Mouse (Mus musculus) hindbrain, embryonic 12.5 days (tissue): ENCODE measurements around the gene Arcn1. TPM values are rescaled to one million over a fixed set of nuclear protein-coding genes. Genes with fewer than 3 reads are reported as not detected.

Experiments
- ATAC-seq: fragments of 200-750 bp; cut with Nextera tagmentation; 2 replicates; pipeline ENCODE4 v1.8.0; 2017; ENCODE audit warnings: moderate TSS enrichment; ENCODE audit not compliant: low FRiP score
- H3K27ac ChIP-seq: fragments of 300-500 bp; sonication (generic); 2 replicates; pipeline ENCODE4 v1.5.1; 2016; ENCODE audit warnings: mild to moderate bottlenecking
- H3K27me3 ChIP-seq: fragments of 300-500 bp; sonication (generic); 2 replicates; pipeline ENCODE4 v1.6.1; 2016; ENCODE audit warnings: mild to moderate bottlenecking
- H3K36me3 ChIP-seq: fragments of 300-500 bp; sonication (generic); 2 replicates; pipeline ENCODE4 v1.6.1; 2016; ENCODE audit warnings: mild to moderate bottlenecking
- H3K4me1 ChIP-seq: fragments of 300-500 bp; sonication (generic); 2 replicates; pipeline ENCODE4 v1.6.1; 2016
- H3K4me2 ChIP-seq: fragments of 300-500 bp; sonication (generic); replicated peaks from 2 replicates; pipeline ENCODE4 v1.6.1; 2016; ENCODE audit warnings: mild to moderate bottlenecking
- H3K4me3 ChIP-seq: fragments of 300-500 bp; sonication (generic); 2 replicates; pipeline ENCODE4 v1.5.1; 2016; ENCODE audit warnings: mild to moderate bottlenecking
- H3K9ac ChIP-seq: fragments of 300-500 bp; sonication (generic); 2 replicates; pipeline ENCODE4 v1.6.1; 2016; ENCODE audit warnings: mild to moderate bottlenecking, moderate library complexity
- H3K9me3 ChIP-seq: fragments of 300-500 bp; sonication (generic); replicated peaks from 2 replicates; pipeline ENCODE4 v1.6.1; 2016; ENCODE audit warnings: mild to moderate bottlenecking
- WGBS: fragments of 180-500 bp; shearing (Covaris S2); methylation state at CpG from one replicate; pipeline ENCODE4 v1.1.7; 2016; 5-methylcytosine and 5-hydroxymethylcytosine counted together
- polyA plus RNA-seq: library from polyadenylated mRNA; unstranded; fragments of >200 nt; fragmentation: Nextera tagmentation; extraction: Ambion mirVana; gene quantifications from 2 replicates; pipeline ENCODE4 v1.2.1, GENCODE M21; 2016

Arcn1 gene
- polyA plus RNA-seq, 1 experiment from 2014 or later: 179 TPM

DNA sequence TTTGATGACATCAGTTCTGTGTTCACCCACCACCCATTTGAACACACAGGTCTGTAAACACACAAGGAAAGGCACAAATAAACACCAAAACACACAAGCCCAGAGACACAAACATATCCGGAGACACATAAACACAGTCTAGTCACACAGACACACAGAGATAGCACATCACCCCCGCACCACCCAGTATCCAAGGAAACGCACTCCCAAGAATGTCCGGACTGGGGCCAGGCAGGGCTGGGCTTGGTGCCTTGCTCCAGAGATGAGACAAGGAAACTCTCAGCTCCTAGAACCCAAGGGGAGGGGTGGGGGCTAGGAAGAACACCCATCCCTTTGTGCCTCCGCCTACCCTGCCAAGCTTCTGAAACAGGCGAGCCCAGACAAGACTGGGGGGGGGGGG is 43.4 kb downstream of the Arcn1 start:
- Histone ChIP-seq H3K36me3 (no peaks in the 10 kb centered on the region), H3K4me3 (no peak overlapping the region), H3K27me3 (no peaks in the 10 kb centered on the region), H3K9ac (no peak overlapping the region), H3K4me2 (no peak overlapping the region; the same call in 1 of the 2 replicates), H3K9me3 (no peaks in the 10 kb centered on the region), H3K27ac (peak overlapping the region; percentile 86), H3K4me1 (peaks cover 72% of the 10 kb centered on the region)
- peak; percentile 6; the same call in 1 of the 2 replicates for ATAC-seq
- WGBS: 46% methylated on average over 6 of the region's 6 CpGs

- H3K9ac ChIP-seq: no peak overlapping the region
- H3K4me2 ChIP-seq: no peak overlapping the region
- H3K27me3 ChIP-seq: no peaks in the 10 kb centered on the region
- peaks cover 74% of the 10 kb centered on the region for H3K4me1 ChIP-seq
- peak overlapping the region; percentile 86 for H3K27ac ChIP-seq
- ATAC-seq: no peak
- WGBS: 64% methylated on average over 11 of the region's 11 CpGs
- no peaks in the 10 kb centered on the region for H3K9me3 ChIP-seq
- H3K4me3 ChIP-seq: no peak overlapping the region
- H3K36me3 ChIP-seq: no peaks in the 10 kb centered on the region
These were observed 44.1 kb downstream of the Arcn1 start for GRCm38 (mm10) chr9:44723521-44724041.

DNA sequence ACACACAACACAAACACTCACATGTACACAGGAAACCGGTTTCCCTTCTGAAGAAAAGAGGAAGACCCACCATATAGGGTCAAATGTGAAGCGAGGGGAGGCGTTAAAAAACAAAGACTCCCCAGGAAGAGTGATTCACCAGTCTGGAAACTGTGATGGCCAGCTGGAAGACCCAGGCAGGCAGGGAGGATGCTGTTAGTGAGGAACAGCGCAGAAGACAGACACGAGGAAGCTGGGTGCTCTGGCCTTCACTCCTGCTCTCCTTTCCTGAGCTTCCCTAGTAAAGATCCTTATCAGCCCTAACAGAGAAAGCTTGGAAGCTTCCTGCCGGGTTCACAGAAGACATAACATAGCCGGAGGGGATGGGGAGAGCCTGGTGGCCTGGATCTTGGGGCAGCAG is 44.6 kb downstream of the Arcn1 start:
- 39% methylated on average over 7 of the region's 7 CpGs for WGBS
- H3K27ac ChIP-seq: peak overlapping the region; percentile 86

GRCm38 (mm10) chr9:44722575-44722974 is 45.1 kb downstream of the Arcn1 start:
- ATAC-seq: 0 out of 2 replicates have a peak, but pooled peaks have one; percentile 15
- H3K27me3 ChIP-seq: no peaks in the 10 kb centered on the region
- H3K9ac ChIP-seq: no peak overlapping the region; the same call in 1 of the 2 replicates
- peak overlapping the region; percentile 86 for H3K27ac ChIP-seq
- H3K9me3 ChIP-seq: no peaks in the 10 kb centered on the region
- 55% methylated on average over 7 of the region's 7 CpGs for WGBS
- no peak overlapping the region for H3K4me3 ChIP-seq
- peaks cover 7% of the 10 kb centered on the region for H3K36me3 ChIP-seq
- peaks cover 76% of the 10 kb centered on the region for H3K4me1 ChIP-seq
- H3K4me2 ChIP-seq: no peak overlapping the region

More for the DNA sequence above, 44.6 kb downstream of the Arcn1 start:
- Histone ChIP-seq H3K4me1 (peaks cover 74% of the 10 kb centered on the region), H3K4me2 (no peak overlapping the region), H3K9ac (no peak overlapping the region; the same call in 1 of the 2 replicates), H3K4me3 (no peak overlapping the region), H3K9me3 (no peaks in the 10 kb centered on the region), H3K27me3 (no peaks in the 10 kb centered on the region), H3K36me3 (peaks cover 3% of the 10 kb centered on the region; the same call in 1 of the 2 replicates)
- ATAC-seq: no peak

- Histone ChIP-seq H3K27me3 (no peaks in the 10 kb centered on the region), H3K4me2 (peak overlapping the region; percentile 90), H3K9ac (no peak overlapping the region), H3K9me3 (no peaks in the 10 kb centered on the region), H3K36me3 (peaks cover 11% of the 10 kb centered on the region), H3K4me1 (peaks cover 71% of the 10 kb centered on the region), H3K4me3 (no peak overlapping the region), H3K27ac (peak overlapping the region; percentile 88)
- ATAC-seq: peak; percentile 4
- 79% methylated on average over 3 of the region's 3 CpGs for WGBS
These were observed 45.8 kb downstream of the Arcn1 start for GRCm38 (mm10) chr9:44721877-44722186.

- peaks cover 16% of the 10 kb centered on the region for H3K36me3 ChIP-seq
- H3K4me1 ChIP-seq: peaks cover 66% of the 10 kb centered on the region
- peak overlapping the region; percentile 90 for H3K4me2 ChIP-seq
- peak overlapping the region; percentile 88 for H3K27ac ChIP-seq
- no peaks in the 10 kb centered on the region for H3K27me3 ChIP-seq
- peak; percentile 82 for ATAC-seq
- H3K9me3 ChIP-seq: no peaks in the 10 kb centered on the region
- H3K4me3 ChIP-seq: peak overlapping the region; percentile 79
- peak overlapping the region; percentile 95 for H3K9ac ChIP-seq
- WGBS: 1% methylated on average over 38 of the region's 40 CpGs
These were observed 46.3 kb downstream of the Arcn1 start for GRCm38 (mm10) chr9:44721154-44721876.

- 20% methylated on average over 9 of the region's 9 CpGs for WGBS
- ATAC-seq: peak; percentile 24
- Histone ChIP-seq H3K4me3 (peak overlapping the region; percentile 79), H3K9ac (peak overlapping the region; percentile 95), H3K4me2 (peak overlapping the region; percentile 90), H3K27me3 (no peaks in the 10 kb centered on the region), H3K36me3 (peaks cover 24% of the 10 kb centered on the region), H3K27ac (peak overlapping the region; percentile 88), H3K9me3 (no peaks in the 10 kb centered on the region), H3K4me1 (peaks cover 59% of the 10 kb centered on the region)
These were observed 47.1 kb downstream of the Arcn1 start for GRCm38 (mm10) chr9:44720358-44721153.

GRCm38 (mm10) chr9:44719632-44720357 is 47.9 kb downstream of the Arcn1 start:
- 68% methylated on average over 8 of the region's 8 CpGs for whole genome bisulfite sequencing
- Histone ChIP-seq H3K27ac (no peak overlapping the region), H3K4me1 (peaks cover 51% of the 10 kb centered on the region), H3K9ac (peak overlapping the region; percentile 95), H3K36me3 (peaks cover 31% of the 10 kb centered on the region), H3K4me3 (peak overlapping the region; percentile 79), H3K9me3 (no peaks in the 10 kb centered on the region), H3K27me3 (no peaks in the 10 kb centered on the region), H3K4me2 (peak overlapping the region; percentile 90)
- ATAC-seq: no peak

GRCm38 (mm10) chr9:44718937-44719631 is 48.6 kb downstream of the Arcn1 start:
- WGBS: 94% methylated on average over 12 of the region's 12 CpGs
- H3K4me1 ChIP-seq: peaks cover 44% of the 10 kb centered on the region

DNA sequence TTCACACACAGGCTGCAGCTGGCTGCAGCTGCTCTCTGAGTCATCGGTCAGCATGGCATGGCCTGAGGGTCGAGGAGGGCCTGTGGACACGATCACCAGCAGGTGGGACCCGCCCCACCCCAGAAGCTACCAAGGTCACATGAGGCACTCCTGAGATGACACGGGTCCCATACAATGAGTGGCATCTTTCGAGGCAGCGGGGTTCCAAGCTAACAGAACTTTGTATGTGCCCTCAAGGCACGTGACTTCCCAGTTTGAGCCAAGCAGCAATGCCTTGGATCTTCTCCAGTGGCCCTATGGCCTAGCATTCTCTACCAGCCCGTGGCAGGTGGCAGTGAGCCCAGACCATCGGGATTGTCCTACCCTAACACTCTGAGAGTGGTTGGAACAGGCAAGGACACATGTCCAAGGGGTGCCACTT is 49.8 kb downstream of the Arcn1 start:
- Histone ChIP-seq H3K4me2 (no peak overlapping the region), H3K4me3 (no peak overlapping the region), H3K4me1 (peaks cover 35% of the 10 kb centered on the region), H3K27me3 (no peaks in the 10 kb centered on the region), H3K36me3 (peaks cover 51% of the 10 kb centered on the region), H3K9ac (no peak overlapping the region; the same call in 1 of the 2 replicates), H3K27ac (no peak overlapping the region), H3K9me3 (no peaks in the 10 kb centered on the region)
- WGBS: 84% methylated on average over 10 of the region's 10 CpGs
- ATAC-seq: no peak

More at GRCm38 (mm10) chr9:44718937-44719631, 48.6 kb downstream of the Arcn1 start:
- Histone ChIP-seq H3K4me3 (no peak overlapping the region), H3K27me3 (no peaks in the 10 kb centered on the region), H3K36me3 (peaks cover 38% of the 10 kb centered on the region), H3K4me2 (peak overlapping the region; percentile 90), H3K9ac (peak overlapping the region; percentile 95; the same call in 1 of the 2 replicates), H3K27ac (no peak overlapping the region), H3K9me3 (no peaks in the 10 kb centered on the region)
- no peak for ATAC-seq

DNA sequence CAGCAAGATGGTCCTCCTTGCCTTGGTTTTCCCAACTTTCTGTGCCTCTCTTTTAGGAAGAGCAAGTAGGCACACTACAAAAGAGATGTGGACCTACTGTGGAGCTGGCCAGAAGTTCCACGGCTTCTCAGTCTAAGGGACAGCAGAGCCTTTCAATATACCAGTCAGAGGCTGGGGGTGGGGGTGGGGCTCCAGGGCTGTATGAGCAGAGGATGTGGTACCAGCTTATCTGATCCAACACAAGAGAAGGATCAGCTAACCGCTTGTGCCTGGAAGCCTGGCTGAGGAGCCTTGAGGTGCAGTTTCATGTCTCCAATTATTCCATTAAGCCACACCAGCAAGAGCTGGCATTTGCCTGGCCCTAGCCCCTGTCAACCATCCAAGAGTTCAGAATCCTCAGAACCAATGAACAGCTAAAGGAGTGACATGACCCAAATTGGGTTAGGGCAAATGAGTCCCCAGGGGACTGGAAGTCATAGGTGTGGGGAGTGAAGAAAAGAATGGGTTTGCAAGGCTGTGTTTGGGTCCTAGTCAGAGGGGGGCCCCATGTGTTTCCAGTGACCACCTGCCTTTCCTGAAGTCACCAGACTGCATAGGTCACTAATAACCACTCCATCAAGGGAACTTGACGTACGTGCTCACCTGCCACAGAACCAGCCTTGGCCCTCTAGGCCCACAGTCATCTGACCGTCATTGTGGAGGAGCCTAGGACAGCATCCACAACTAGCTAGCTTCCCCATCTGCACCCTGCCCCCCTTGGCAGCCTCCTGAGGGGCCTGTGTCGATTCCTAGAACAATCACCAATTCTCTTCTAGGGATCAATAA is 50.4 kb downstream of the Arcn1 start:
- Histone ChIP-seq H3K4me1 (peaks cover 30% of the 10 kb centered on the region), H3K27ac (no peak overlapping the region), H3K9ac (no peak overlapping the region), H3K4me3 (no peak overlapping the region), H3K36me3 (peaks cover 57% of the 10 kb centered on the region), H3K4me2 (no peak overlapping the region), H3K9me3 (no peaks in the 10 kb centered on the region), H3K27me3 (no peaks in the 10 kb centered on the region)
- 84% methylated on average over 6 of the region's 6 CpGs for WGBS
- no peak for ATAC-seq
